Mouse (Mus musculus): ENCODE measurements around the gene Ccnd3.
"Not testable (repeated sequence)": the region's sequence is repeated elsewhere in the genome, so short reads cannot be mapped to it uniquely, and the experiment has no call there.

Ccnd3 gene

GRCm38 (mm10) chr17:47482401-47482800 lies 22.4 kb upstream of the Ccnd3 start:
- peak; percentile 57 for DNase-seq (ENCODE audit: low read depth, low spot score)

GRCm38 (mm10) chr17:47484241-47484921 lies 20.5 kb upstream of the Ccnd3 start:
- no peak for DNase-seq (ENCODE audit: low read depth, low spot score)

- no peak for DNase-seq (ENCODE audit: low read depth, low spot score)
Measured at GRCm38 (mm10) chr17:47484993-47485392, 19.9 kb upstream of the Ccnd3 start.

GRCm38 (mm10) chr17:47485791-47486190 lies 19.1 kb upstream of the Ccnd3 start:
- DNase-seq (ENCODE audit: low read depth, low spot score), result no peak

GRCm38 (mm10) chr17:47490791-47491190 lies 14.1 kb upstream of the Ccnd3 start:
- DNase-seq (ENCODE audit: low read depth, low spot score), result no peak

GRCm38 (mm10) chr17:47492731-47493130 lies 12.1 kb upstream of the Ccnd3 start:
- DNase-seq (ENCODE audit: low read depth, low spot score), result no peak

GRCm38 (mm10) chr17:47493653-47494052 lies 11.2 kb upstream of the Ccnd3 start:
- DNase-seq (ENCODE audit: low read depth, low spot score), result no peak

GRCm38 (mm10) chr17:47494132-47494531 lies 10.7 kb upstream of the Ccnd3 start:
- DNase-seq (ENCODE audit: low read depth, low spot score), result no peak

- no peak for DNase-seq (ENCODE audit: low read depth, low spot score)
Measured at GRCm38 (mm10) chr17:47501531-47501930, 3.3 kb upstream of the Ccnd3 start.

- DNase-seq (ENCODE audit: low read depth, low spot score), result peak; percentile 93
Measured at GRCm38 (mm10) chr17:47501946-47502706, 2.7 kb upstream of the Ccnd3 start, which contains the start of gene Taf8. Gene Taf8 (minus strand): TSS chr17:47502292.

GRCm38 (mm10) chr17:47502707-47503045 lies 2.2 kb upstream of the Ccnd3 start:
- not testable (repeated sequence) for DNase-seq (ENCODE audit: low read depth, low spot score)

GRCm38 (mm10) chr17:47503689-47504088 lies 1.2 kb upstream of the Ccnd3 start:
- no peak for DNase-seq (ENCODE audit: low read depth, low spot score)

- no peak for DNase-seq (ENCODE audit: low read depth, low spot score)
Measured at GRCm38 (mm10) chr17:47504228-47504627, 623 bp upstream of the Ccnd3 start.

GRCm38 (mm10) chr17:47505566-47505965 lies 715 bp downstream of the Ccnd3 start:
- no peak for DNase-seq (ENCODE audit: low read depth, low spot score)

GRCm38 (mm10) chr17:47506042-47506441 lies 1.2 kb downstream of the Ccnd3 start:
- no peak for DNase-seq (ENCODE audit: low read depth, low spot score)

- DNase-seq (ENCODE audit: low read depth, low spot score), result no peak
Measured at GRCm38 (mm10) chr17:47506697-47507096, 1.8 kb downstream of the Ccnd3 start.

GRCm38 (mm10) chr17:47507523-47507922 lies 2.7 kb downstream of the Ccnd3 start:
- DNase-seq (ENCODE audit: low read depth, low spot score), result no peak

- peak; percentile 57 for DNase-seq (ENCODE audit: low read depth, low spot score)
Measured at GRCm38 (mm10) chr17:47508012-47508608, 3.3 kb downstream of the Ccnd3 start.

- no peak for DNase-seq (ENCODE audit: low read depth, low spot score)
Measured at GRCm38 (mm10) chr17:47509031-47509705, 4.3 kb downstream of the Ccnd3 start.

GRCm38 (mm10) chr17:47511111-47512020 lies 6.5 kb downstream of the Ccnd3 start:
- peak; percentile 95 for DNase-seq (ENCODE audit: low read depth, low spot score)
